Mouse (Mus musculus) gastrocnemius, postnatal 10 days (tissue): Measurements from ENCODE around the gene Gsap. TPM values are rescaled to one million over a fixed set of nuclear protein-coding genes. Genes with fewer than 3 reads are reported as not detected.
"Not testable (repeated sequence)": the region's sequence is repeated elsewhere in the genome, so short reads cannot be mapped to it uniquely, and the experiment has no call there.

Experiments used
- DNase-seq: peaks from one replicate; pipeline ENCODE4 v3.0.0; 2021; ENCODE audit warnings: mixed read lengths
- total RNA-seq, 2 experiments: library from RNA; stranded (reverse); gene quantifications; 2 replicates each; pipeline ENCODE4 v1.2.3; 2021

Gene Gsap
- total RNA-seq, 2 experiments from 2014 or later: 3.5 to 5.9 TPM

DNA sequence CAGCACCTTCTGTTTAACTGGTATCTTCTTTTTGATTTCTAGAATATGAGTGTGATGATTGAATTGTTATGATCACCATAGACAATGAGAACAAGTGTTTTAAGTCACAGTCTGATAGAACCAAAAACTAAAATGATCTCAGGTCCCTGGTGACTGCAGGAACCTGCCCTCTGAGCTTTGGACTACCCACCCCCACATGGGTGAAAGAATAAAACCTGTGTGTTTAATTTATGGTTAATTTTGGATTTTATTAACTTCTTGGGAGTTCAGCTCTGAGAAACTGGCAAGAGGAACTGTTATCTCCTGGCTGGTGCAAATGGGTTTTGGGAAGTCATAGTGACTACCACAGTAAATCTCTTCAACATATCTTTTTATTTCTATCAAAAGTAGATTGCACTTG, 6.6 kb upstream of the Gsap start:
- DNase-seq: no peak

GRCm38 (mm10) chr5:21183046-21183445, 3.0 kb upstream of the Gsap start:
- not testable (repeated sequence) for DNase-seq

GRCm38 (mm10) chr5:21186821-21187220, 766 bp downstream of the Gsap start:
- DNase-seq: no peak

- no peak for DNase-seq
Measured at GRCm38 (mm10) chr5:21188435-21188834, 2.4 kb downstream of the Gsap start.

DNA sequence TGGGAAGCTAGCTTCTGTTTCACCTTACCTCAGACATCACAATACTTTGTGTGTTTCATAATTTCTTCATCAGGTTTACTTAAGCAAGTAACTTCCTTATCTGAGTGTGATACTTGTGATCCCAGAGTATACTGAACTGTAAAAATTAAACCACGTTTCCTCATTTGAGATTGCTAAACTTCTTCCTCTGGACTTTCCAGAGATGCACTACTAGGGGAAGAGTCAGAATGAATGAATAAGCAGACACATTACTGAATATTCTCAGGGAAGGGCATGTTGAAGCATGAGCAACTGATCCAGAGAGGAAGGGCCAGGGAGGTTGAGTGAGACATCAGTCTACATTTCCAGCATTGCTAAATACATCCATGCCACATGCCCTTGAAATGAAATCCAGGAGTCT, 3.0 kb downstream of the Gsap start:
- no peak for DNase-seq

GRCm38 (mm10) chr5:21189460-21189859, 3.4 kb downstream of the Gsap start:
- DNase-seq: no peak

DNA sequence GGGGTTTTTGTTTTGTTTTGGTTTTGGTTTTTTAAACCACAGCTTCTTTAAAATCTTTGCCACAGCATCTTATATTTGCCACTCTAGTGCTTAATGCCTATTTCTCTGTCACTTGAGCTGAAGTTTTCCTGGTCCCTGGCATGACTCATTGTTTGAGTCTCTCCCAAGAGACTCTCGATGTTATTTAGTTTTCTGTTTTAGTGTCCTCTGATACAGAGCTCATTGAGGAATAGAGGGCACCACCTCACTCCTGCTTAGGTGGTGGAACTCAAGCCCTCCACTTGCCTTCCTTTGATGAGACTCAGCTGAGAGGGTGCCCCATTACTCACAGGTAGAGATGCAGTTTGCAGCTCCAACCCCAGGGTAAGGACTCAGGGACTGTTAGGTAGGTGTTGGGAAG, 17.4 kb downstream of the Gsap start:
- DNase-seq: no peak

- DNase-seq: no peak
Measured at GRCm38 (mm10) chr5:21204157-21204556, 18.1 kb downstream of the Gsap start.

DNA sequence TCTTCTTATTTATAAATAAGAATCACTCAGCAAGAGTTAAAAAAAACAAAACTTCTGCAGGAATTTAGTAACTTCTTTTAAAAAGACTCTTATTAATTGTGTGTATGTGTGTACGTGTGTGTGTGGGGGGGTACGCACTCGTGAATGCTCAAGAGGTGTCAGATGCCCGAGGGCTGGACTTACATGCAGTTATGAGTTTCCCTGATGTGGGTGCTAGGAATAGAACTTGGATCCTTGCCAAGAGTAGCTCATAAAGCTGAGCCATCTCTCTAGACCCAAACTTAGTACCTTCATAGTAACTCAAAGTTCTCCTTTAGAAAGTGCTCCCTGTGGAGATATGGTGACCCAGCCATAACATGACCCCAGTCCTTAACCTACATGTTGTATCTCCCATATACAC, 20.0 kb downstream of the Gsap start:
- DNase-seq: no peak

DNA sequence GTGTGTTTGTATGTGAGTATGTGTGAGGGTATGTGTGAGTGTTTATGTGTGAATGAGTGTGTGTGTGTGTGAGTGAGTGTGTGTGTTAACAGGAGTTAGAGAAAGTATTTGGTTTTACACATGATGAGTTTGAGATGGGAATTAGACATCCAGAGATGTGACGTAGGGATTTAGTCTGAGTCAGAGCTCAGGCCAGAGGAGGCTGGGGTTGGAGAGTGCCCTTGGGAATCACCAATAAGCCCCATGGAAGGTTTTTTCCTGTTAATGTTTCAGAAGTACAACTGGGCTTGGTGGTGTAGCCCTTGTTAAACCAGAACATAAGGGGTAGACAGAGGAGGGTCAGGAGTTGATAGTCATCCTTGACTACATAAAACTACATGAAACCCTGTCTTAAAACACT, 25.4 kb downstream of the Gsap start:
- DNase-seq: no peak

DNA sequence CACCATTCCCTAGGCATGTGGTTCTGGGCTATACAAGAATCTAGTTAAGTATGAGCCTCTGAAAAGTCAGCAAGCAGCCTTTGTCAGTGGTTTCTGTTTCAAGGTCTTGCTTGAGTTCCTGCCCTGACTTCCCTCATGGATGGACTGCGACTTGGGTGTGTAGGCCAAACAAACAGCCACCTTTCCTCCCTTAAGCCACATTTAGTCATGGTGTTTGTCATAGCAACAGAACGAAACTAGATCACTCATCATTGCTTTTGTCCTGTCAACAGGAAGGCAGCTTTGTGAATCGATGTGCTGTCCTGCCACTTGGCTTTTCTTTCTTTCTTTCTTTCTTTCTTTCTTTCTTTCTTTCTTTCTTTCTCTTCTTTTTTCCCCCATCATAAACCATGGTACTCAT, 26.9 kb downstream of the Gsap start:
- DNase-seq: no peak

GRCm38 (mm10) chr5:21213801-21214200, 27.7 kb downstream of the Gsap start:
- DNase-seq: no peak

DNA sequence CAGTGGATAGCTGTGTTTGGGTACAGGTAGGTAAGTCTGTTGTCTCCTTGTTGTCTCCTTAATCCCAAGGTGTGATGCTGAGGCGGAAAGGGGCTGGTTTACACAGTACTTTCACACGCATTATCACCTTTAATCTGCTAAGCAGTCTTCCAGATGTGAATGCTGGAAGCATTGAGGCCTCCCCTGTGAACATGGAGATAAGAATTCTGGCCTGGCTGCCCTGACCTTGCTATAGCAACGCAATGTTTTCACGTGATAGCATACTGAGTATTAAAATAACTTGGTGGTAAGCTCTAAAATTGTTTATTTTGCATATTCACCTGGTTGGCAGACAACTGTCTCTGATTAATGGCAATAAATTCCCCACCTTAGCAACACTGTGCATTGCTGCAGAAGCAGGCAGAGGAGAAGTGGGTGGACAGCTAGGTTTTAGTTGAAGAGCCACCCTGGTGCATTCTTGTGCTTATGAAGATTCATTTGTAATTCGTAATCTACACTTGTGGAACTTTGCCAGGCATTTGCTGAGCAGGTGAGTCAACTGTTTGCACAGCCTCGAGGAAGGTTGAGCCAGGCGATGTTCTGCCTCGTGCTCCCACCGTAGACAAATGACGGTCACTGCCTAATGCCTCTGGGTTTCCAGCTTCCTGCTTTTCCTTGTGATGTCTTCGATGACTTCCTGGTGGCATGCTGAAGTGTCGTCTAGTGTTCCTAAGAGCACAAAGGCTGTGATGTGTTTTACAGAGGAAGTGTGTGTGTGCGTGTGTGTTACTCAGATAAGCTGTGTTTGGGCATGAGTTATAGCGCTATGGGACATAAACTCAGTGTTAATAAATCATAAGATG, 31.6 kb downstream of the Gsap start:
- no peak for DNase-seq

- no peak for DNase-seq
Measured at GRCm38 (mm10) chr5:21232876-21233275, 46.8 kb downstream of the Gsap start.

DNA sequence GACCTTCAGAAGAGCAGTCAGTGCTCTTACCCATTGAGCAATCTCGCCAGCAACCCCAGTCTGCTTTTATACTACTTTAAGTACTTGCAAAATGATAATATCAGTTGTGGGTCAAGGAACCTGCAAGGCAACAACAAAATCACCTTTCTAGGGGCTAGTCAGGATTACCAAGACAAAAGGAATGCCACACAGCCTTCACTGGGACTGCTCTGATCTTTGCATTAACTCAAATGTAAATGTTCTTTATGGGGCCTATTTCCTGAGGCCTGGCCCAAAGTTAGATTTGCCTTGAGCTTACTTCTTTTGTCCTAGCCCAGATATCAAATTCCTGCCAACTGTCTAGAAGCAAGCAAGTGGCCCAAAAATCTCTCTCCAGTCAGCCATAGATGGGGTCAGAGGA, 58.5 kb downstream of the Gsap start:
- no peak for DNase-seq

DNA sequence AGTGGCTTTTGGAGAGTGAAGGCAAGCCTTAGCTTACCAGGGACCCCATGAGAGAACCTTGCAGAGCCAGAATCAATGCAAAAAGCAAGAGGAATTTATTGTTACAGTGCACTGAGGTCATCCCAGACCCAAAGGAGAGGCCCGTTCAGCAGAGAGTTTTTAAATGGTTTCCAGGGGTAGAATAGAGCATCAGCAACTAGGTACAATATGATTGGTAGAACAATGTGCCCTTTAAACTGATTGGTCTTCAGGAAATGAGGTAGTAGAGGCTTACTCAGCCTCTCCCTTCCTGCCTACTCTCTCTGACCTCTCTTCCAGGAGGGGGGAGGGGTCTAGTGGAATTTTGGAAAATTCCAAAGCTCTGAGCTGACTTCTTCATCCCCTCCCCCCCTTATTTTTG, 59.2 kb downstream of the Gsap start:
- DNase-seq: no peak

- DNase-seq: no peak
Measured at GRCm38 (mm10) chr5:21246794-21247193, 60.7 kb downstream of the Gsap start.

DNA sequence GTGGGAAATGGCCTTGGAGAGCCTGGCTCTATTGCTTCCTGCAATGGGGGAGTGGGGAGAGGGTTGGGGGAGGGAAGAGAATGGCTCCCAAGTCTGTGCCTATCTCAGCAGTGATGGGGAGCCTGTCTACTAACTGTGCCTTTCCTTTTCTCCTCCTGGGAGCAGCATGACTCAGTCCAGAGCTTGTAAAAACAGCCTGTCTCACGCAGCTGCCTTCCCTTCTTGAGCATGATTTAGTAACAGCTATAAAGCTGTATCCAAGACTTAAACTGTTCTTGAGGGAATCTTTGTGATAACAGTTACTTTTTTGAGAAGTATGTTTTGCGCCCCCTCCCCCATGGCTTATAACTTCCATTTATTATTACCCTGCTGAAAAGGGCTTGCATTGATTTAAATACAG, 61.9 kb downstream of the Gsap start:
- DNase-seq: no peak

DNA sequence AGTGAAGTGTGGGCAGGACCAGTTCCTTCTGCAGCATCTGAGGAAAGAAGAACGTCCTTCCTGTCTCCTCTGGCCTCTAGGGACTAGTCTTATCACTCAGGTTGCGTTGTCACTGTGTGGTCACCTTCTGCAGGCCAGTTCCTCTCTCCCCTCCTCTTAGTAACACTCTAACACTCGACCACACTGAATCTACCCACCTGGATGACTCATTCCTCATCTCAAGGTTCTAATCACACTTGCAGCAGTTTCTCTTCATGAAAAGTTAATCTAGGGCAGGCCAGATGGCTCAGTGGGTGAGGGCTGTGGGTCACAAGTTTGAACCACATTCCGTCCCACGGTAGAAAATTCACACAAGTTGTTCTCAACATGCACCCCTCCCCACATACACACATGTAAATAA, 62.8 kb downstream of the Gsap start:
- DNase-seq: no peak

DNA sequence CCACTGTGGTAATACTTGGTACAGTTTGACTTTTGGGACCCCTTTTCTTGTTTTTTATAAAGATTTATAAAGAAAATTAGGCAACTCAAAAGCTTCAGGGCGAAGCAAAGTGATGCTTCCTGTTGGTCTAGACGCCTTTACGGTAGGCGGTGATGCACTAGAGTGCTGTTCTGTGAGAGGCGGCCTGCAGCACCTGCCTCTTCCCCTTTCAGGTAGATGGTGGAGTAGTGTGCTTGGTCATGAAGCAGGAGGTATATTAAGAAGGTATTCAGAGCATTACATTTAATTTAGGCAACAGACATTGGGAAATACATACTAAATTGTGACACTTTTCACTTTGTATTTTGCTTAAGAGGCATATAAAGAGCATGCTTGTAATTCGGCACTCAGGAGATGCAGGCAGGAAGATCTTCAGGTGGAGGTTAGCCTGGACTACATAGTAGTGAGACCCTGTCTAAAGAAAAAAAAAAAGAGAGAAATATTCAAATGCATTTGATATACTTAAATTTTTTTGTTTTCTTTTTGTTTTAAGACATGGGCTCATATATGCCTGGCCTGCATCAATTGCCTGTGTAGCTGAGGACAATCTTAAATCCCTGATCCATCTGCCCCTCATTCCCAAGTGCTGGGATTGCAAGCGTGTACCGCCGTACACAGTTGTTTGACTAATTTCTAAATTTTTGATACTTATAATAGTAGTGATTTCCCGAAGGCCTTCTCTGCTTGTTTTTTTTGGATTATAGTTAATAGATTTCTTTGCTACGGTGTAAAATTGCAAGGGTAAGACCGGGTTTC, 68.9 kb downstream of the Gsap start:
- DNase-seq: no peak

DNA sequence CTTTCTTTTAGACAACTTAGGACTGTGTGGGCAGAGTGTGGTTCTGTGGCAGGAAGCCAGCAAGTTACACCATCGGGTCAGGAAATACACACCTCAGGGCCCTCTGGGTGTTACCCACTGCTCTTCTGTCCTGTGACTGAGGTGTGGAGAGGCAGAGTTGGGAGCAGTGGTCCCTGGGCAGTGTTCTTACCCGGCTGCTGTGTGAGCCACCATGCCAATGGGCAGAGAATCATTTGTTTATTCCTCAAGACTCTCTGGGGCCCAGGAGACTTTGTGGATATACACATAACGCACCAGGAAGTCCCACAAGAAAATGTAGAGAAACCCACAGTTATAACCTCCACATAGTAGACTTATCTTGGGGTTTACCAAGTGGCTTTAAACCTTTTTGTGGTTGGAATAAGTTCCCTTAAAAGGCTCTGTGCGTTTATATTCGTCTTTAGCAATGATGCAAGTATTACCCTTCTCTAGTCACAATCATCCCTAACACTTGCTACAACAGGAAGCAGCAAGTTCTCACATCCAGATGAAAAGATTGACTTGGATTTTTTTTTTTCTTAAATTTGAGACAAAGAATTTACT, 69.6 kb downstream of the Gsap start:
- no peak for DNase-seq

DNA sequence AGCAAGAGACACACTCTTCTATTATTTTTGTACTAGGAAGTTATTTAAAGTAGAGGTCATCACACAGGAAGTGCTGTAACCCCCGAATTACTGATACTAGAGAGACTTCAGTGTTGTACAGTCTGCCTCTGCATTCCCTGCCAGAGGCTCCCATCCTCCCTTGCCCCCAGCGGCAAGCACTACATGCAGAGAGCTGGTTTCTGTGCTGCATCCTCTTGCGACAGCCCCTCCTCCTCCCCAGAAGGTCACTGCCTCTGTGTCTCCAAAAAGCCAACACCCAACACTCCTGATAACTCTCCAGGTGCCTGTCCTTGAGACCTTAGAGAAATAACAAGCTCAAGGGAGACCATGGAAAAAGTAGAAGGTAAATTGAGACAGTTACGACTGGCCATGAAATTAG, 71.1 kb downstream of the Gsap start:
- no peak for DNase-seq

- no peak for DNase-seq
Measured at GRCm38 (mm10) chr5:21257806-21258205, 71.8 kb downstream of the Gsap start.
